Mouse (Mus musculus): ENCODE measurements around the gene Pmf1.

GRCm38 (mm10) chr3:88415668-88416067, 5.5 kb upstream of the Pmf1 start:
- TF ChIP-seq CTCF (IDR thresholded peaks at IDR 0.05; ENCODE audit: low read depth) (no peak), EP300 (IDR thresholded peaks at IDR 0.05; ENCODE audit: low read depth) (no peak)
